Mouse (Mus musculus): Measurements from ENCODE around the gene Svip.

Gene Svip

DNA sequence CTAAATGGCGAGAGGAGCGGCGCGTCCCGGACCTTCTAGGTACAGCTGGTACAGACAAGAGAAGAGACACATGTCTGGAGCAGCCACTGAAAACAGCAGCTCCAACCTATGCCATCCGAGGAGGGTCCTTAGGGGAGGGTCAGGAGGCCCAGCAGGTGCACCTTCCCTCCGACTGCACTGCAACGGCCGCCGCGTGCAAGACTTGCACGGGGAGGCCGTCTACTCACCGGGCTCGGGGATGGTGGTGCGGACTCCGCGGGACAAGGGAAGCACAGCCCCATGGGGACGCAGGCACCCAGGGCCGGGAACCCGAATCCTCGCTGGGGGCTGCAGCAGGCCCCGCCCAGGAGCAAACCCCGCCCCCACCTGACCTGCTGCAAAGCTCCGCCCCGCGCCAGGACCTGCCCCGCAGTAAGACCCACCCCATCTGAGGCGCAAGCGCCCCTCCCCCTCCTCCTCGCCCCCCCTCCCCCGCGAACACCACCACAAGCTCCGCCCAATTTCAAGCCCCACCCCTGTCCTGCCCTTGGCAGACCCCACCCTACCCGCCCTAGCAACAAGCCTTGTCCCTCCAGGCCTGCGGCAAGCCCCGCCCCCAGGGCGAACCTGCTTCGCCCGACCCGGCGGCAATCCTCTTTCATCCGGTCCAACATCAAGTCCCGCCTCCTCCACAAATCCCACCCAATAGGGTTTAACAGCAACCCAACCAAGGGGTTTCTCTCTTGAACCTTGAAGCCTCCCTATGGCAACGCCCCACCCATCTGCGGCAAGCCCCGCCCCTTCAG is at the start of gene Svip:
TSS of gene Svip (minus strand) at position 508 of the 785 bp plus-strand sequence.
- DNase-seq (ENCODE audit: low spot score in 2 of 2), result peak; percentile 89 to 90

- no peak for DNase-seq (ENCODE audit: low spot score in 2 of 2)
Observed at GRCm38 (mm10) chr7:52037600-52038582, 32.1 kb upstream of the Svip start.

DNA sequence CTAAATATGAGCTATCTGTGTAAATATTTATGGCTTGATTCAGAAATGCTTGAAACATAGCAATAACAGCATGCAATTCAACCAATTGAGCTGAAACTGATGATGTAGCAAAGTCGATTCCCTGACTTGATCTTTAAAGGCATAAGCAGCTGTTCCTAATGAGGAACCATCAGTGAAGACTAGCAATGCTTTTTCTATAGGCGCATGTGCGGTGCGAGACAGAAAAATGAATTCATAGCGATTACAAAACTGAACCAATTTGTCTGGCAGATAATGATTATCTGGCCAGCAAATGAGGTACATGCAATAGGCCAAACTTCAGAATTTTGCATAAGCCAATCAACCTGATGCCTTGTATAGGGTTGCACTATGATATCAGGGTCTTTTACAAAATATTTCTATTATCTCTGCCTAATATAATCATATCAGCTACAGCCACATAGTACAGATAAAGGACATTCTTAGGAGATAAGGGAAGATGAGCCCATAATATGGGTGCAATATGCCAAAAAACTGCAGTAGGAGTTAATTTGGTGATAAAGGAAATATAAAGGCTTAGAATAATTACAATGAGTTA is 18.3 kb upstream of the Svip start:
- DNase-seq (ENCODE audit: low spot score in 2 of 2), result no peak

DNA sequence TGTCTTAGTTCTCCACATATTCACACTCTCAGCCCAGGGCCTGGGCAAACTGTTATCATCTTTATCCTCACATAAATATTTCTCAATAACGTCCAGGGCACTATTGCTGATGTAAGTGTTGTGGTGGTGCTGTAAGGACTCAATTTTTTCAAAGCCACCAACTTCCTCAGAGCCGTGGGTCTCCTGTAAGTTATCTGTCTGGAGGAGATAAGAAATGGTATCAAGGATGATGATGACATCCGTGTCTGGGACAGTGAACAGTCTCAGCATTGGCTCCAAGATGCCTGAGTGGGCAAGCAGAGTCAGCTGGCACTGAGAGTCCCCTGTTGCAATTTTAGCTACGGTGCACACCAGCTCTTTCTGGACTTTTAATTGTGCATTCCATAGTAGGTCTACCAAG is 16.2 kb upstream of the Svip start:
- no peak for DNase-seq (ENCODE audit: low spot score in 2 of 2)

DNA sequence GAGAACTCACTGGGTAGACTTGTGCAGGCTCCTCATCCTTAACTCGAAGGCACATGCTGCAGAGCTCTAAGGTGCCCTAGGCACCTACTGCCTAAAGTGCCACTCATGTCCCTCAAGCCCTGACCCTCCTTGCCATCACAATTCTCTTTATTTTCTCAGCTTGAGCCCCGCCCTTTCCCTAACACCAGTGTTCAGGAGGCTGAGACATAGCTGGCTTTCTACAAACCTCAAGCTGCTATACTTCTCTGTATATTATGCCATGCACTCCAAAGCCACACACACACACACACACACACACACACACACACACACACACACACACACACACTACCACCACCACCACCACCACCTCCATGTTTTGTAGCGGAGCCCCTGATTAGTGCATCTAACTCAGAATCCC is 9.8 kb upstream of the Svip start, which contains the start of gene 1700015G11Rik:
TSS of gene 1700015G11Rik (minus strand) at position 101 of the 400 bp plus-strand sequence.
- DNase-seq (ENCODE audit: low spot score in 2 of 2), result no peak

DNA sequence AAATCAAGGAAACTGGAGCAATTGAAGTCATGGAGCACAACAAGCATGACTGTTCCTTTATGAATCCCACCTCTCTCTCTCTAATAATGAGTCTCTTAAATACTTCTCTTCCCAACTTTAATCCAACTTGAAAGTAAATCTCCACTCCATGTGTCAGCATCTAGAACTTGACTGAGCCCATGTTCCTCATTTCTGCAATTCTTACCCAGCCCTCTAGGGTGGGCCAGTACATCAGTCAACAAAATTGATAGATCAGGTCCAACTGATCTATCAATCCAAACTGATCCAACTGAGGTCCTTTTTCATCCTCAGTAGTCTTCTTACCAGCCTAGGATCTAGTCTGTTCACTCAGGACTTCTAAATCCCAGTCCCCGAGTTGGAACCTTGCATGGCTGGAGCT is 9.4 kb upstream of the Svip start:
- DNase-seq (ENCODE audit: low spot score in 2 of 2), result no peak

DNA sequence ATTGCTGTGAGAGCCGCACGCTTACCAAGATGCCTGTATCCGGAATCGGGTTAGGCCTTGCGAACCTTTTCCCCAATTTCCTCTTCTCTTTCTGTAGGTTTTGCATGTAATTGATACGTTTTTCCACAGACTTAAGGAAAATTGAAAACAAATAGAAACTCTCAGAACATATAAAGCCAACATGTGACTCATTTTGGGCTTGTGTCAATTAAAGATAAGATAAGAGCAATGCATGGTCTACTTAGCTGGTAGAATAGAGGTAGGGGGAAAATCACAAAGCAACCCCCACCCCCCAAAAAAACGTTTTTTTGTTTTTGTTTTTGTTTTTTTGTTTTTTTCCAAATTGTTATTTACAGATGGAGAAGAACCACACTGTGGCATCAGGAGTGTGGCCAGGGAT is 7.6 kb upstream of the Svip start:
- DNase-seq (ENCODE audit: low spot score in 2 of 2), result no peak

DNA sequence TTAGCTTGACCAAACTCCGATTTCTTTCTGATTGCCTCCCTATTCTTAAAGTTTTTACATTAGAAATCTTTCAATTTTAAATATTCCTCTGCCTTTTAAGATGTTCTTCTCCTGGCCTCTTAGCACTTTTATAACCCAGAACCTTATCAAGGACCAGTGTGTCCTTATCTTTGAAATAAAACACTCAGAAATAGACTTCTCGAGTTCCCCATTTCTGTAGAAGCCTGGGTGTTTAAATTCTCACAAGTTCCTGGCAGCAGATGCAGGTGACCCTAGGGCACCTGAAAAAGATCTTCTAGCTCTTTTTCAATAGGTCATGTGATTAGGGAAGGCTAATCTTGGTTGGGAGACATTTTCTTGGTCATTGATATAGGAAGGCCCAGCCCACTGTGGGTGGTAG is 1.3 kb upstream of the Svip start:
- no peak for DNase-seq (ENCODE audit: low spot score in 2 of 2)

DNA sequence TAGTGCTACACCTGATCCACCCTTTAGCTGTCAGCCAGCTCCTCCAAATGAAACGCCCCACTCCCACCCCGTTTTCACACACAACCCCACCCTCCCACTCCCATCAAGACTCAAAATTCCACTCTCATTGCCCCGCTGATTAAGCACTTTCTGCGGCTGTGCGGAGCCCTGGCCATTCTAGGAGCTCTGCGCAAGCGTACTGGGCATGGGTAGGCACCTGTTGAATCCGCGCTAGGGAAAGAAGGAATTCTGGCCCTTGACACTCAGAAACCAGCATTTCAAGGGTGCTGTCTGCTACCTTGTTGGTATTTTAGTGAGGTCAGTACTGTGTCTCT is 445 bp upstream of the Svip start:
- DNase-seq (ENCODE audit: low spot score in 2 of 2), result no peak

DNA sequence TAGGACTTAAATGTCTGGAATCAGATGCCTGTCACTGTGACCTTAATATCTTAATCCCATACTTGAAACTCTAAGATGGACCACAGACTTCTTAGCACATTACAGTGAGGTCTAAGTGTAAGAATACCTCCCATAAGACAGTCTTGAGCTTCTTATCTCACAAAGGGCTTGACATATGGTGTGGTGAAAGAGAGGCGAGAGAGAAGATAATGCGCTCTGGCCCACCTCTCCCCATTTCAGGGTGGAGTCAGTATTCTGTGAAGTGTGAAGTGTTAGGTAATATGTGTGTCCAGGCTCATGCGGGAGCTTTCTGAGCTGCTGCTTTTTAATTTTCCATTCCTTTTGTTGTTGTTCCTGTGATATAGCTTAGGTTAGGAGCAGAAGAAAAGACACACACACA is 14.8 kb downstream of the Svip start:
- peak in 1 of 2 experiments; percentile 41 for DNase-seq (ENCODE audit: low spot score in 2 of 2)

GRCm38 (mm10) chr7:51986909-51987308 is 18.9 kb downstream of the Svip start:
- no peak for DNase-seq (ENCODE audit: low spot score in 2 of 2)

- DNase-seq (ENCODE audit: low spot score in 2 of 2), result no peak
Observed at GRCm38 (mm10) chr7:51985763-51986162, 20.1 kb downstream of the Svip start.

- no peak for DNase-seq (ENCODE audit: low spot score in 2 of 2)
Observed at GRCm38 (mm10) chr7:51982303-51982702, 23.5 kb downstream of the Svip start.

DNA sequence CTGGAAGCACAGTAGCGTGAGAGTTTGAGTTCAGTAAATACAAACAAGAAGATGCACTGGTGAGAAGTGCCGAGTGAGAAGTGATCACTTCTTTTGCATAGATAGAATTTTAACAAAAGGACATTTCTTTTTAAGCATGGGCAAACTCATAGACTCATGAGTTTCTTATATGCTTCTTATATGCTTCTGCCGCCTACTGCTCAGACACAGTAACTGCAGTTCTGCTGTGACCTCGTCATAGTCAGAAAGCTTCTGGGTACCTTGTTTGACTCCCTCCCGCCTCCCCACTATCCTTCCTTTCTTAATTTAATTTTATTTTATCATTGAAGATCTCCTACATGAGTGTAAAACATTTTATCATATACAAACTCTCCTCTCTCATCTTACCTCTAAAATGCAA is 26.5 kb downstream of the Svip start:
- DNase-seq (ENCODE audit: low spot score in 2 of 2), result no peak

DNA sequence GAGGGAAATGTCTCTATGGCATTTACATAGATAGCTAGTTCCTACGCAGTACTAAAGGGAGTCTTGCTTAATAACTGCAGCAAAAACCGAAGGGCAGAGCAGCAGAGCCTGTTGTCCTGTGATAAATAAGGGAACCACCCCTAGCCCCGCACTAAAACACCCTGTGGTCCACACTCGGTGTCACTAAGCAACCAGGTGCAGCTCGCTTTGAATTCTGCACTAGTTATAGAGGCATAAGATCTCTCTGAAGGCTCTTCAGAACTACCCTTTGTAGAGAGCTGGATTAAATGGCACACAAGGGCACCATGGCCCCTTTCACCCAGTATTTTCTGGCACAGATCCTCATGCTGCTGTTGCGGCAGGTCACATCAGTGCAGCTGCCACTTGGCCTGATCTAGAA is 30.6 kb downstream of the Svip start:
- DNase-seq (ENCODE audit: low spot score in 2 of 2), result no peak

- no peak for DNase-seq (ENCODE audit: low spot score in 2 of 2)
Observed at GRCm38 (mm10) chr7:51973526-51973925, 32.3 kb downstream of the Svip start.

DNA sequence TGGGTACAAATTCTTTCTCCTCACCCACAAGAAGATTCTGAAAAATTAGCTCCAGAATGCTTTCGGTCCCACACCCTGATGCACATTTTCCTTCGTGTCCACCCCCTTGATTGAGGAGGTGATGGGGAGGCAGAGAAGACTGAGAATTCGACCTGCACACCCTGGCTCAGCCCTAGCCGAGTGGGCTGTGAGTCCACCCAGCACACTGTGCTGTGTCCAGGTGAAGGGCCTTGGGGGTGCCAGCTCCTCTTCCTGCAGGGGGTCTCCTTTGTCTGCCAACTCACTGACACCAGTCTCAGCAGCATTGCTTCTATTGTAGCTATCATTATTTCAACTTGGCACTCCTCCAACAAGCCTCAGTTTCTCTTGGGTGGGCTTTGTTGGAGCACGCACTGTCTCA is 32.7 kb downstream of the Svip start:
- DNase-seq (ENCODE audit: low spot score in 2 of 2), result no peak

DNA sequence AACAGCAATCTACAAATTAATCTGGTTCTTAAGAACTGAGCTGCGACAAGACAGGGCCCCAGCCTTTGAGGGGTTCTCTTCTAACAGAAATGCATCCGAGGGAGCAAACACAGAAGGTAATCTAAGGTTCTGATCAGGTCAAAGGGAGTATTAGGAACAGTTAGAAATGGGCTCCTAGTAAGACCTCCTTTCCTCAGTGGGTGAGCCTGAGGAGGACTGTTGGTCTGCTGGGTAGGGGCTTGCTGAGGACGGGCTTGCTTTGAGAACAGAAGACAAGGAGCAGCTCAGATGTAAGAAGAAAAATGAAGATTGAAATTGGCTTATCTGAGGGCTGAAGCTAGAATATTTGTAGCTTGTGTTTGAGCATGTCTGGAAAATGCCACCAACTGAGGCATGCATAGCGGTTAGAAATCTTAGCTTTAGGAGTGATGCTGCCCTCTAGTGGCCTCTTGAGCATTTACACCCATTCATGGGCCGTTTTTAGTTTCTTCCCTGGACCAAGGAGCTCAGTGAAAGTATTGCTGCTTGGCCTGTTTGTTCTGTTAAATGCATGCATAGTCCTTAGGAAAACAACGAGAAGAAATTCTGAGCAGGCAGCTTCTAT is 33.5 kb downstream of the Svip start:
- DNase-seq (ENCODE audit: low spot score in 2 of 2), result no peak

DNA sequence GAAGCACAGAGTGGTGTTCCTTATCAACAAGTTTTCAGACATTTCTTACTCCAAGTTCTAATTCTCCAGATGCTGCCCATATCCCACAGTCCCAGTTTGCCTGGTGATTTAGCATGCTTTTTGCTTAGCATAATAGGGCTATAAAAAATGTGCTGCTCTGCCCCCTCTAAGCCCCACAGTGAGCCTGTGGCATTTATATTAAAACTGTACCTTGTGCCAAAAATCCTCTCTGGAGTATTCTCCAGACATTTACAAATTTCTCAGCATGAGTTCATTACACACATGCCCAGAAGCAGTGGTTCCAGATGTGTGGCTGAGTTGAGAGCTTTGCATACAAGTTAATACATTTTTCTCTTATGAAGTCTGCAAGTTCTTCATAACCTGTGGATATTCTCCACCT is 36.4 kb downstream of the Svip start:
- DNase-seq (ENCODE audit: low spot score in 2 of 2), result no peak

DNA sequence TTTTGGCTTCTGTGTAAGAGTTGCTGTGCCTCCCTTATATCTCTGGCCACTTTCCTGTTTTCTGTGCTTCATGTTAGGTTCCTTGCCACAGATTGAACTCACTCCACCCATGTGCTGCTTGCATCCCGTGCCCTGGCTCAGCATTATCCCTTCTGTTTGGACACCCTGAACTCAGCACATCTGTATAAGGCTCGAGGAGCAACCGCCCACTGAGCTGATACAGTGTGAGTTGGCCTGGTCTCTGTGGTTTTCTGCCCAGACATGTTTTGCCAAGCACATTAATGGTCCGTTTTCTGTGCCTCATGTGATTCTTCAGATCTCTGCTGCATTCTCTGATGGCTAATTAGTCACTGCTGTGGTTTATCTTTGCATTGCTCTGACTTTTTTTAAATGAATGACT is 38.2 kb downstream of the Svip start:
- no peak for DNase-seq (ENCODE audit: low spot score in 2 of 2)

- no peak for DNase-seq (ENCODE audit: low spot score in 2 of 2)
Observed at GRCm38 (mm10) chr7:51964681-51965080, 41.1 kb downstream of the Svip start.

Measured in spleen, postnatal 4 days (tissue).